Mouse (Mus musculus): ENCODE results near the gene Kansl1.
"Not testable (repeated sequence)": the region's sequence is repeated elsewhere in the genome, so short reads cannot be mapped to it uniquely, and the experiment has no call there.

- not testable (repeated sequence) for TF ChIP-seq GATA1 (IDR thresholded peaks at IDR 0.05; ENCODE audit: borderline replicate concordance, low read length); FLI1 (IDR thresholded peaks at IDR 0.05; ENCODE audit: low read length)
These were observed 20.2 kb downstream of the Kansl1 start for GRCm38 (mm10) chr11:104448499-104448898.
